Mouse (Mus musculus) mouse embryonic stem cell (cell line): ENCODE measurements at regions not wholly inside any gene's neighbourhood (a gene's known extent, or its start where the extent isn't known, plus 50 kb on each side); places are given as distances from the start of the nearest gene placed in this dataset.

ENCODE experiments used
- in situ Hi-C, 2 experiments: fragments of 300-500 bp; cut with MboI; formaldehyde crosslinking; loops; 1 replicate in 1 of 2; 3 replicates in 1 of 2; pipeline ENCODE4 v1.14.3; 2019 to 2020; ENCODE audit warnings: low sequenced_read_pairs in 2 of 2, low pct_unique_long_range_greater_than_20kb in 1 of 2, mixed read lengths in 1 of 2; ENCODE audit not compliant: unreplicated experiment in 1 of 2

DNA sequence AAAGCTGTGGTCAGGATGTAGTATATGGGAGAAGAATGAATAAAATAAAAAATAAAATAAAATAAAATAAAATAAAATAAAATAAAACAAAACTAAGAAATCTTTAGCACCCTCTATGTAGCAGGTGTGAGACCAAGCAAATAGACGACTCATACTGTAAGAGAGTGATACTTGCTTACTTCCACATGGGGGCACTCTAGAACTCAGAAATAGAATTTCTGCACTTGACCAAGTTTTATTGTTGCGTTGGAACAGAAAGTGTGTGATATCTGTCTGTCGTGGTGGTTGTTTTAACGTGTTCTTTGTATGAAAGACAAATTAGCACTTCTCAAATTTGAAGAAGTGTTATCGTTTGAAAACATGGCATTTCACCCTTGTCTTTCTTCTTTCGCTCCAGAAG, 125.4 kb downstream of the Dthd1 start:
- in situ Hi-C loops, result loop anchor here (25.0 kb wide), 1 partner anchor 823 kb away; no protein-coding TSS in a partner anchor
